Mouse (Mus musculus) G1E (cell line): ENCODE data around the gene Hmgcs2.

Source experiments
- CTCF ChIP-seq: IDR thresholded peaks from 2 replicates; pipeline ENCODE4 v1.5.1; 2012; ENCODE audit warnings: low read depth, low read length, inconsistent platforms, mixed read lengths
- GATA1 ChIP-seq: IDR thresholded peaks from 2 replicates; pipeline ENCODE4 v1.6.1; 2012; ENCODE audit warnings: borderline replicate concordance, low read length, inconsistent platforms, mixed read lengths
- GATA2 ChIP-seq: IDR thresholded peaks from 2 replicates; pipeline ENCODE4 v1.6.1; 2012; ENCODE audit warnings: low read depth, low read length, inconsistent platforms, borderline replicate concordance
- POLR2AphosphoS5 ChIP-seq: IDR thresholded peaks from 2 replicates; pipeline ENCODE4 v1.6.1; 2012; ENCODE audit warnings: low read depth, low read length, inconsistent platforms; ENCODE audit not compliant: insufficient replicate concordance
- TAL1 ChIP-seq: conservative IDR thresholded peaks from 2 replicates; pipeline ENCODE4 v1.6.1; 2012; ENCODE audit warnings: low read depth, low read length, inconsistent platforms, mixed read lengths

DNA sequence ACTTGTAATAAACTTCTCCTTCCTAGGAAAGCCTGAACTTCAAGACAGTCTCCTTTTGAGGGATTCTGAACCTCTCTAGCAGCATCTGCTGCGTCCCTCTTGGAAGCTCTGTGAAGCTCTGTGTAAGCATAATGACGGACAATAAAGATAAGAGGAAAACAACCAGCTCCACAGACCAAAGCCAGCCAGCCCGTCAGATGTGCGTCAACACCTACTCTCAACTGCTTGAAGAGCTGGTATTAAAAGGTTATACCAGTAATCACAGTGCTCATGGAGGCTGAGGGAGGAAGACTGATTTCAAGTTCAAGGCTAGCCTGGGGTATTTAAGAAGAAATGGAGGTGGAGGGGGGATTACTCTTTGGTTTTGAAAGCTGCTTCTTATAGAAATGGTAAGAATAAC is 553 bp upstream of the Hmgcs2 start:
- TF ChIP-seq CTCF (no peak), POLR2AphosphoS5 (no peak), GATA2 (no peak), GATA1 (no peak), TAL1 (no peak)
